Mouse (Mus musculus) liver, adult 2 months (tissue): ENCODE results near the gene Ick. TPM values are rescaled to one million over a fixed set of nuclear protein-coding genes. Genes with fewer than 3 reads are reported as not detected.

Experiments used
- DNase-seq: peaks from one replicate; pipeline ENCODE4 v3.0.0-alpha.2; 2011; ENCODE audit warnings: low read depth, low spot score; ENCODE audit errors: extremely low read depth
- H3K27ac ChIP-seq: fragments of 200-500 bp; replicated peaks from 2 replicates; pipeline ENCODE4 v1.5.1; 2012; ENCODE audit warnings: low read depth, mild to moderate bottlenecking, control low read depth, inconsistent platforms, low read length; ENCODE audit not compliant: insufficient read depth
- H3K27me3 ChIP-seq: fragments of 200-500 bp; 2 replicates; pipeline ENCODE4 v1.6.1; 2012; ENCODE audit warnings: mild to moderate bottlenecking, moderate library complexity, low read length, inconsistent platforms; ENCODE audit not compliant: control insufficient read depth, insufficient read depth
- H3K36me3 ChIP-seq: fragments of 200-500 bp; 2 replicates; pipeline ENCODE4 v1.6.1; 2012; ENCODE audit warnings: low read length, inconsistent platforms; ENCODE audit not compliant: control insufficient read depth, insufficient read depth
- H3K4me1 ChIP-seq: fragments of 200-500 bp; 2 replicates; pipeline ENCODE4 v1.6.1; 2011; ENCODE audit warnings: low read length; ENCODE audit not compliant: control insufficient read depth, insufficient read depth
- H3K4me3 ChIP-seq: fragments of 200-500 bp; 2 replicates; pipeline ENCODE4 v1.5.1; 2011; ENCODE audit warnings: low read depth, mild to moderate bottlenecking, control low read depth, low read length, moderate library complexity; ENCODE audit not compliant: insufficient read depth
- H3K79me2 ChIP-seq: fragments of 200-500 bp; 2 replicates; pipeline ENCODE4 v1.6.1; 2012; ENCODE audit warnings: inconsistent platforms, mild to moderate bottlenecking, low read length, moderate library complexity; ENCODE audit not compliant: control insufficient read depth, insufficient read depth
- H3K9ac ChIP-seq: fragments of 200-500 bp; 2 replicates; pipeline ENCODE4 v1.6.1; 2012; ENCODE audit warnings: low read depth, mild to moderate bottlenecking, control low read depth, inconsistent platforms, low read length
- CTCF ChIP-seq: fragments of 200-500 bp; IDR thresholded peaks from 2 replicates; pipeline ENCODE4 v1.5.1; 2011; ENCODE audit warnings: low read depth, low read length, control low read depth
- POLR2A ChIP-seq: fragments of 200-500 bp; IDR thresholded peaks from 2 replicates; pipeline ENCODE4 v1.6.1; 2011; ENCODE audit warnings: low read length, control low read depth; ENCODE audit not compliant: insufficient read depth; ENCODE audit errors: extremely low read depth
- WGBS: fragments of 180-500 bp; shearing (Covaris S2); methylation state at CpG from one replicate; pipeline ENCODE4 v1.1.7; 2018; 5-methylcytosine and 5-hydroxymethylcytosine counted together
- polyA plus RNA-seq: library from polyadenylated mRNA; depleted of rRNA; stranded (reverse); fragments of >200 nt; gene quantifications from 2 replicates; pipeline ENCODE4 v1.2.3, GENCODE M21; 2012
- total RNA-seq: library from RNA; depleted of rRNA; stranded (reverse); fragments of >200 nt; gene quantifications from 2 replicates; pipeline ENCODE4 v1.2.3, GENCODE M21; 2014

Gene Ick
- total and polyA plus RNA-seq, 2 experiments: 7.3 to 10.2 TPM

DNA sequence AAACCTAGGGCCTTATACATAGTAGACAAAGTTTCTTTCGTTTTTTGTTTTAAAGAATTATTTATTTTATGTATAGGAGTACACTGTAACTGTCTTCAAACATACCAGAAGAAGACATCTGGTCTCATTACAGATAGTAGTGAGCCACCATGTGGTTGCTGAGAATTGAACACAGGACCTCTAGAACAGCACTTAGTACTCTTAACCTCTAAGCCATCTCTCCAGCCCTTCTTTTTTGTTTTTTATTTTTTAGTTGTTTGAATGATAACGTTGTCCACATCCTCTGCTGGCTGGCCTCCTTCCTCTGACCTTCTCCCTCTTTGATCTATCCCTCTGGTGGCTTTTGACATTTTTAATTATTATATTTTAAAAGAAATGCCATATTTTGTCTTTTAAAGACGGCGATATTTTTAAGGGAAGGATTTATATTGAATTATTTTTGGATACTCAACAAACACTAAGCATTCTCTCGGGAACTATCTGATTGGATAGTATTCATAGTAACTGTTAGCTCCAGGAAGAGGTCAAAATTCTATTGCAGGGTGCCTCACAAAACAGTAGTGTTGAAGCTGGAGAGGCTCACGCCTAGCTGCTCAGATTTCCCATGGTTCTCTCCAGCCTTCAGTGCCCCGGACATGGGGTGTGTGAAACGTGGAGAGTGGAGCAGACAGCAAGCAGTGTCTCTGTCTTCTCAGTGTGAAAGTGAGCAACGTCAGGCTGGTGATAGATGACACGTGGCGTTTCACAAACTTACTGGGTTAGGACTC is 45.4 kb downstream of the Ick start:
- 27% methylated on average over 11 of the region's 11 CpGs for WGBS
- Histone ChIP-seq H3K4me3 (no peak overlapping the region), H3K9ac (peak overlapping the region; percentile 44), H3K4me1 (peaks cover 19% of the 10 kb centered on the region), H3K36me3 (peaks cover 10% of the 10 kb centered on the region; the same call in 1 of the 2 replicates), H3K27ac (peak overlapping the region; percentile 68), H3K27me3 (no peaks in the 10 kb centered on the region), H3K79me2 (no peaks in the 10 kb centered on the region)
- DNase-seq: no peak
- no peak for TF ChIP-seq POLR2A
- no peak for TF ChIP-seq CTCF

DNA sequence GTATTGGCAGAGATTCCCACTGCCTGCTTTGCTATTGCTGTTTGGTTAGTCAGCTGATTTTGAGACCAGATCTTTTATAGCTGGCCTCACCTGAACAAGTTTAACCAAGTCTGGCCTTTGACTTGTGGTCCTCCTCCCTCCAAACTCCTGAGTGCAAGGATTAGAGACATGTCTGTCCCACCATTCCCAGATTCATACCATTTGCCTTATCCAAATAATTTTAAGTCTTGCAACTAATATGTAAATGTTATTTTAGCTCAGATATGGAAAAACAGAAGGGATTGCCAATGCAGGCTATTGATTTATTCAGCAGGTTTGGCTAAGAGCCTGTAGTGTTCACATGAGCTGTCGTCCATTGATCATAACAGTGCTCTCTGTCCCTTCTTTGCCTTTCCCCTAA is 48.2 kb downstream of the Ick start:
- no peak for TF ChIP-seq CTCF
- no peak for TF ChIP-seq POLR2A
- Histone ChIP-seq H3K4me3 (no peak overlapping the region), H3K4me1 (peaks cover 19% of the 10 kb centered on the region), H3K9ac (no peak overlapping the region), H3K27me3 (no peaks in the 10 kb centered on the region), H3K79me2 (no peaks in the 10 kb centered on the region), H3K36me3 (peaks cover 19% of the 10 kb centered on the region; the same call in 1 of the 2 replicates), H3K27ac (peak overlapping the region; percentile 72)
- 18% methylated on average over 1 of the region's 1 CpGs for WGBS
- peak; percentile 94 for DNase-seq

DNA sequence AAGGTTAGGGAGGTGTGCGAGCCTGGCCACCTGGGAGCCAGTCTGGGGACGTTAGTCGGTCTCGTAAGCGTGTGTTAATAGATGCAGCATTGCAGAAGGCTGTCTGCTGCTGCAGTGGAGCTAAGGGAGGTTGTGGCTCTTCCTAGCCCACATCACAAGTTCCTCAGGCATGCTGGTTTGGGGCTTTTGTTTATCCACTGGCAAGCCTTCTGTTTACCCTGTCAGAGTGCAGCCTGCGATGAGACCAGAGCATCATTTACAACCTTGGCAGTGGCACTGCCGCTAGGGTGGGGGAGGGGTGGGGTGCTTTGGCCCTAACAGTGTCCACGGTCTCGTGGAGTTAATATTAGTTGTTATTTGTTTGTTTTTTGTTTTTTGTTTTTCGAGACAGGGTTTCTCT is 54.3 kb downstream of the Ick start:
- Histone ChIP-seq H3K27ac (peak overlapping the region; percentile 61), H3K4me1 (peaks cover 13% of the 10 kb centered on the region), H3K4me3 (no peak overlapping the region), H3K27me3 (no peaks in the 10 kb centered on the region), H3K9ac (no peak overlapping the region), H3K79me2 (no peaks in the 10 kb centered on the region), H3K36me3 (peaks cover 21% of the 10 kb centered on the region; the same call in 1 of the 2 replicates)
- WGBS: 26% methylated on average over 10 of the region's 10 CpGs
- DNase-seq: peak; percentile 92
- TF ChIP-seq POLR2A: no peak
- TF ChIP-seq CTCF: no peak

DNA sequence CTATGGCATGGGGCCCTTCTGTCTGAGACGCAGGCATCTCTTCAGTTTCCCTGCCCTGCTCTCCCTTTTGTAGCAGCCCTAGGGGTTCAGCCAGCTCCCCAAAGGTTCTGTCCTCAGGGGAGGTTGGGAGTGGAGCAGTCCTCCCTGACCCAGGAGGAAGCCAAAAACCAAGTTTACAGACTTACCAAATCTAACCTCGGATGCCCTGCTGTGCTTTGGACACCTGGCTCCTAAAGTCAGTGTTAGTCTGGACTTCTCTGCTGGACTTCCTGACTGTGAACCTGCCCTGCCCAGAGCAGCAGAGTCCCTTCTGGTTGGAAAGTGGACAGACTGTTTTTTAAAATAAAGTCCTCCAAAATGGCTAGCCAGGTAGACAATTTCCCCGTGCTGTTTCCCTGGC is 55.7 kb downstream of the Ick start:
- Histone ChIP-seq H3K36me3 (peaks cover 16% of the 10 kb centered on the region; the same call in 1 of the 2 replicates), H3K4me1 (peaks cover 13% of the 10 kb centered on the region), H3K27ac (peak overlapping the region; percentile 81), H3K9ac (peak overlapping the region; percentile 35), H3K79me2 (no peaks in the 10 kb centered on the region), H3K27me3 (no peaks in the 10 kb centered on the region), H3K4me3 (no peak overlapping the region)
- DNase-seq: peak; percentile 98
- WGBS: 29% methylated on average over 3 of the region's 3 CpGs
- TF ChIP-seq CTCF: 0 out of 2 replicates have a peak, but pooled peaks have one; percentile 0
- no peak for TF ChIP-seq POLR2A

DNA sequence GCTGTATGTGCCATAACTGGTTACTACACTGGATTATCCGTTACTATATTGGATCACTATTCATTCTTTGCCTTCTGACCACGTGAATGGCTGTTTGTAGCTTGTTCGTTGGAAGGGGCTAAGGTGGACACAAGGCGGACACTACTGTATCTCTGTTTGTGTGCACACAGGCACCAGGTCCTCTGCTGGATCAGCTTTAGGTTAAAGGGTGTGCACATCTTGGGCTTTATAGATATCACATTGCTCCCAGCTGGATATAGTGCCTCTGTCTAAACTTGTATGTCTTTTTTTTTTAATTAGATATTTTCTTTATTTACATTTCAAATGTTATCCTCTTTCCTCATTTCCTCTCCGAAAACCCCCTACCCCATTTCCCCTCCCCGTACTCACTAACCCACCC is 56.5 kb downstream of the Ick start:
- H3K4me1 ChIP-seq: peaks cover 13% of the 10 kb centered on the region
- no peak overlapping the region for H3K4me3 ChIP-seq
- H3K9ac ChIP-seq: no peak overlapping the region
- H3K27ac ChIP-seq: no peak overlapping the region; the same call in 1 of the 2 replicates
- no peak for DNase-seq
- H3K36me3 ChIP-seq: peaks cover 13% of the 10 kb centered on the region; the same call in 1 of the 2 replicates
- no peaks in the 10 kb centered on the region for H3K79me2 ChIP-seq
- no peaks in the 10 kb centered on the region for H3K27me3 ChIP-seq
- WGBS: 91% methylated on average over 6 of the region's 6 CpGs
- TF ChIP-seq POLR2A (no peak), CTCF (no peak)

DNA sequence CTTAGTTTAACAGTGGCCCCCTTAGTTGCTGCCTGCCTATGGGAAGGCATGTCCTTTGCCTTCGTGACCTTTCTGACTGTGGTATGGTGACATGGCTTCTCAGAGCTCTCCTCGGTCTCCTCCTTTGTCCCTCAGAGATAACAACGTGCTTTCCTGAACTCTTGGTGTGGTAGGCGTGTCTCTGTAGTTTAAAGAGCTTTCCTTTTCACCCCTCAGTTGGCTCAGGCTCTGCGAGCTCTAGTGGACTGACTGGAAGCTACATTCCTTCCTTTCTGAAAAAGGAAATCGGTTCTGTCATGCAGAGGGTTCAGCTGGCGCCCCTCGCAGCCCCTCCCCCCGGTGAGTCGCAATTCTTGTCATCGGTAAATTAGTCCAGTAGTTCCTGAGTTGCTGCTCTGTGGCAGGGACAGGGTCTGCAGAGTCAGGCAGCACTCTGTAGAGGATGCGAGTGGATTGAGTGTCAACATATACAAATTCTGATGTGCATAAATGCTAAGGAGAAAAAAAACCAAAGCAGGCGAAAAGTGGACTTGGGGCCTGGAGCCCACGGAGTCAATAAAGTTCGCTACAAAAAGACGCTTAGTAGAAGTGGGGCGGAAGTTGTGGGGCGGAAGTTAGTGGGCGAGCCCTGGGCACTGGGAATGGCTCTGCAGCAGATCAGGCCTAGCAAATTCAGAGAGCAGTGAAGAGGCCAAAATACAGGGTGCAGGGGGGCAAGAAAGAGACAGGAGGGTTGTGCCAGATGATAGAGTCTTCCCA is 57.9 kb downstream of the Ick start:
- DNase-seq: no peak
- H3K4me3 ChIP-seq: no peak overlapping the region
- H3K27me3 ChIP-seq: no peaks in the 10 kb centered on the region
- H3K79me2 ChIP-seq: no peaks in the 10 kb centered on the region
- no peak overlapping the region for H3K9ac ChIP-seq
- H3K4me1 ChIP-seq: peaks cover 13% of the 10 kb centered on the region
- H3K36me3 ChIP-seq: peaks cover 7% of the 10 kb centered on the region; the same call in 1 of the 2 replicates
- H3K27ac ChIP-seq: no peak overlapping the region
- 78% methylated on average over 19 of the region's 19 CpGs for WGBS
- TF ChIP-seq POLR2A (no peak), CTCF (no peak)
